Mouse (Mus musculus): ENCODE results near the gene Hmcn1. TPM values are rescaled to one million over a fixed set of nuclear protein-coding genes. Genes with fewer than 3 reads are reported as not detected.

The Hmcn1 gene
- total RNA-seq, 2 experiments from 2014 or later, result not detected

GRCm38 (mm10) chr1:150802642-150803041 lies 190.6 kb downstream of the Hmcn1 start:
- no peak for ATAC-seq (replicated peaks; ENCODE audit: low FRiP score, poor library complexity, severe bottlenecking)

GRCm38 (mm10) chr1:150800611-150801263 lies 192.5 kb downstream of the Hmcn1 start:
- no peak for ATAC-seq (replicated peaks; ENCODE audit: low FRiP score, poor library complexity, severe bottlenecking)

GRCm38 (mm10) chr1:150798651-150799050 lies 194.6 kb downstream of the Hmcn1 start:
- ATAC-seq (replicated peaks; ENCODE audit: low FRiP score, poor library complexity, severe bottlenecking), result no peak

GRCm38 (mm10) chr1:150786746-150787145 lies 206.5 kb downstream of the Hmcn1 start:
- ATAC-seq (replicated peaks; ENCODE audit: low FRiP score, poor library complexity, severe bottlenecking), result no peak

- no peak for ATAC-seq (replicated peaks; ENCODE audit: low FRiP score, poor library complexity, severe bottlenecking)
Observed at GRCm38 (mm10) chr1:150783070-150783842, 210.0 kb downstream of the Hmcn1 start.

GRCm38 (mm10) chr1:150779902-150780301 lies 213.3 kb downstream of the Hmcn1 start:
- no peak for ATAC-seq (replicated peaks; ENCODE audit: low FRiP score, poor library complexity, severe bottlenecking)

- ATAC-seq (replicated peaks; ENCODE audit: low FRiP score, poor library complexity, severe bottlenecking), result no peak
Observed at GRCm38 (mm10) chr1:150776741-150777140, 216.5 kb downstream of the Hmcn1 start.

GRCm38 (mm10) chr1:150775742-150776141 lies 217.5 kb downstream of the Hmcn1 start:
- ATAC-seq (replicated peaks; ENCODE audit: low FRiP score, poor library complexity, severe bottlenecking), result no peak

- ATAC-seq (replicated peaks; ENCODE audit: low FRiP score, poor library complexity, severe bottlenecking), result no peak
Observed at GRCm38 (mm10) chr1:150772958-150773357, 220.3 kb downstream of the Hmcn1 start.

GRCm38 (mm10) chr1:150770948-150771521 lies 222.2 kb downstream of the Hmcn1 start:
- ATAC-seq (replicated peaks; ENCODE audit: low FRiP score, poor library complexity, severe bottlenecking), result no peak

GRCm38 (mm10) chr1:150769836-150770235 lies 223.4 kb downstream of the Hmcn1 start:
- ATAC-seq (replicated peaks; ENCODE audit: low FRiP score, poor library complexity, severe bottlenecking), result no peak

- no peak for ATAC-seq (replicated peaks; ENCODE audit: low FRiP score, poor library complexity, severe bottlenecking)
Observed at GRCm38 (mm10) chr1:150761678-150762077, 231.6 kb downstream of the Hmcn1 start.

- no peak for ATAC-seq (replicated peaks; ENCODE audit: low FRiP score, poor library complexity, severe bottlenecking)
Observed at GRCm38 (mm10) chr1:150760801-150761331, 232.4 kb downstream of the Hmcn1 start.

GRCm38 (mm10) chr1:150759476-150760079 lies 233.7 kb downstream of the Hmcn1 start:
- ATAC-seq (replicated peaks; ENCODE audit: low FRiP score, poor library complexity, severe bottlenecking), result no peak

- no peak for ATAC-seq (replicated peaks; ENCODE audit: low FRiP score, poor library complexity, severe bottlenecking)
Observed at GRCm38 (mm10) chr1:150753920-150754319, 239.3 kb downstream of the Hmcn1 start.

- ATAC-seq (replicated peaks; ENCODE audit: low FRiP score, poor library complexity, severe bottlenecking), result no peak
Observed at GRCm38 (mm10) chr1:150748783-150749182, 244.5 kb downstream of the Hmcn1 start.

GRCm38 (mm10) chr1:150747771-150748170 lies 245.5 kb downstream of the Hmcn1 start:
- ATAC-seq (replicated peaks; ENCODE audit: low FRiP score, poor library complexity, severe bottlenecking), result no peak

GRCm38 (mm10) chr1:150743097-150743843 lies 250.0 kb downstream of the Hmcn1 start:
- ATAC-seq (replicated peaks; ENCODE audit: low FRiP score, poor library complexity, severe bottlenecking), result no peak

- no peak for ATAC-seq (replicated peaks; ENCODE audit: low FRiP score, poor library complexity, severe bottlenecking)
Observed at GRCm38 (mm10) chr1:150742376-150743087, 250.7 kb downstream of the Hmcn1 start.

Data from erythroblast, adult 5-6 weeks (primary cell).